Mouse (Mus musculus) CD8-positive naive resting alpha-beta T cell, adult 57 days (primary cell): ENCODE results near the gene Maged1. TPM values are rescaled to one million over a fixed set of nuclear protein-coding genes. Genes with fewer than 3 reads are reported as not detected.

ENCODE experiments used
- total RNA-seq: library from RNA; stranded (reverse); gene quantifications from one replicate; pipeline ENCODE4 v1.2.4, GENCODE M21; 2023

Maged1 gene
- total RNA-seq = 3.2 TPM

GRCm38 (mm10) chrX:94541918-94542355, at the start of gene Maged1:
Maged1 (minus strand) TSS chrX:94542143.

Other genes starting within 250 kb of the Maged1 start
- not detected for gene Fam90a1b, start 175.4 kb downstream of the Maged1 start, total RNA-seq
- gene Apoo, start 175.0 kb downstream of the Maged1 start, total RNA-seq = 5.9 TPM
- not detected for gene Gspt2, start 93.9 kb upstream of the Maged1 start, total RNA-seq
- gene Zxdb, start 182.4 kb upstream of the Maged1 start, total RNA-seq = 10.7 TPM